Mouse (Mus musculus) large intestine, adult 2 months (tissue): ENCODE results near the gene Gm21761. TPM values are rescaled to one million over a fixed set of nuclear protein-coding genes. Genes with fewer than 3 reads are reported as not detected.

ENCODE experiments used
- polyA plus RNA-seq: library from polyadenylated mRNA; depleted of rRNA; stranded (reverse); fragments of >200 nt; gene quantifications from 2 replicates; pipeline ENCODE4 v1.2.3, GENCODE M21; 2012; rRNA removed

Gene Gm21761
- polyA plus RNA-seq, 1 experiment = not detected

Other genes starting within 250 kb of the Gm21761 start
- gene Hmgcs1, start 238.9 kb downstream of the Gm21761 start, polyA plus RNA-seq = 42.4 and 52.9 TPM in 2 replicates
- 0.10 and 0.11 TPM in 2 replicates for gene Nim1k, start 173.4 kb downstream of the Gm21761 start, polyA plus RNA-seq
- 2.7 and 5.8 TPM in 2 replicates for gene Zfp131, start 138.4 kb downstream of the Gm21761 start, polyA plus RNA-seq
- gene AF067063, start 99.1 kb downstream of the Gm21761 start, polyA plus RNA-seq = not detected in 2 replicates
- not detected in 2 replicates for gene D13Ertd608e, start 93.3 kb downstream of the Gm21761 start, polyA plus RNA-seq
- gene Tcstv1, start 34.5 kb downstream of the Gm21761 start, polyA plus RNA-seq = not detected in 2 replicates
- not detected in 2 replicates for gene B020031M17Rik, start 21.5 kb upstream of the Gm21761 start, polyA plus RNA-seq
- not detected in 2 replicates for gene Gm36079, start 97.7 kb upstream of the Gm21761 start, polyA plus RNA-seq
- 0.21 and 0.27 TPM in 2 replicates for gene Gm21188, start 122.9 kb upstream of the Gm21761 start, polyA plus RNA-seq
- not detected in 2 replicates for gene Gm20767, start 211.0 kb upstream of the Gm21761 start, polyA plus RNA-seq
- gene Gm21818, start 243.2 kb upstream of the Gm21761 start, polyA plus RNA-seq = not detected in 2 replicates